Mouse (Mus musculus) fibroblast of lung, adult 2 months (primary cell): ENCODE results near the gene Tlcd1.

ENCODE experiments used
- DNase-seq: peaks from one replicate; pipeline ENCODE4 v3.0.0-alpha.2; 2011; ENCODE audit warnings: low read depth

Gene Tlcd1

DNA sequence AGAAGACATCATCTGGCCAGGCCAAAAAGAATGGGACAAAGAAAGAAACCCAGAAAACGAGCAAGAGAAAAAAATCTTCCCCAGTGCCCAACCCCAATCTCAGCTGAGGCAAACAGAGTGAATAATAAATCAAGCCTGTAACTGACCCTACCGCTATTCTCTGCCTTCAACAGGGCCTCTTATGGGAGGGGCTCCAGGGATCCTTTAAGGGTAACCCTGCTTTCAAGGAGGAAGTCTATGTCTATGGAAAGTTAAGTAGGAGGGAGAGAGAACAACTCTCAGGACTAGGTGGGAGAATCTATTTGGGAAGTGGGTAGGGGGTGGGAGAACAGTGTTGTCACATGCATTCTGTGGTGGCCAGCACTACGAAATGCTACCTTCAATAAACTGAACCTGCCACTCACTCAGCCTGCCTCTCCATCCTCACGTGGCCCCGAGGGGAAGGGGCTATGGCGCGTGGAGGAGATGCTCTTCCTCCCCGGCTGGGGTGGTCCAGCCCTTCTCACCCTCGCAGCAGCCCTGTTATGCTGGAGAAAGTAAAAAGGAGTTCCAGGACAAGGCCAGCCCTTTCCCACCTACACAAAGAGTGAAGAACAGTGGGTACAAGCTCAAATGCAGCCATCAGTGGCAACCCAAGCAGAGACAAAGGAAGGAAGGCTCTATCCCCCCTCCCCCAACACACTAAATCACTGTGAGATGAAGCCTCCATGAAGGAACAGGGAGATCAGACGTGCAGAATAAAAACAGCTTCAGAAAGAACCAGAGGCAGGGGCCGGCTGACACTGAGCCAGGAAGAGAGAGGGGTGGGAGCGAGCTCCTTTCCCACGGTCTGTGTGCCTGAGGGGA, 29.1 kb downstream of the Tlcd1 start:
- DNase-seq: no peak

GRCm38 (mm10) chr11:78207190-78207589, 30.7 kb downstream of the Tlcd1 start:
- DNase-seq: no peak

DNA sequence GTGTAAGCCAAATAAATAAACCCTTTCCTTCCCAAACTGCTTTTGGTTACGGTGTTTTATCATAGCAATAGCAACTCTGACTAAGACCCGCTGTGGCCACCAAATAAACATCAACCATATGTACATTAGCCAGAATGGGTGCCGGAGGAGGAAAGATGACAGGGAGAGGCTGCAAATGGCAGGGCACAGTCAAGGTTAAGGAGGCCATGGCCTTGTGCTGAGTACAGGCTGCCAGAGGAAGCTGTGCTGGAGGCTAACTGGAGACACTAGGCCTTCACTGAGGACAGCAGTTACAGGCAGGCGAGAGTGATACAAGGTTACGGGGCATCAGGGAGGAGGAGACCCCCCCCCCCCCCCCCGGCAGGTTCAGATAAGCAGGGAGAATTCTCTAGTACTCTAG, 33.4 kb downstream of the Tlcd1 start:
- DNase-seq: no peak

GRCm38 (mm10) chr11:78210615-78211014, 34.1 kb downstream of the Tlcd1 start:
- DNase-seq: no peak

- DNase-seq: no peak
Observed at GRCm38 (mm10) chr11:78211513-78211912, 35.0 kb downstream of the Tlcd1 start.

DNA sequence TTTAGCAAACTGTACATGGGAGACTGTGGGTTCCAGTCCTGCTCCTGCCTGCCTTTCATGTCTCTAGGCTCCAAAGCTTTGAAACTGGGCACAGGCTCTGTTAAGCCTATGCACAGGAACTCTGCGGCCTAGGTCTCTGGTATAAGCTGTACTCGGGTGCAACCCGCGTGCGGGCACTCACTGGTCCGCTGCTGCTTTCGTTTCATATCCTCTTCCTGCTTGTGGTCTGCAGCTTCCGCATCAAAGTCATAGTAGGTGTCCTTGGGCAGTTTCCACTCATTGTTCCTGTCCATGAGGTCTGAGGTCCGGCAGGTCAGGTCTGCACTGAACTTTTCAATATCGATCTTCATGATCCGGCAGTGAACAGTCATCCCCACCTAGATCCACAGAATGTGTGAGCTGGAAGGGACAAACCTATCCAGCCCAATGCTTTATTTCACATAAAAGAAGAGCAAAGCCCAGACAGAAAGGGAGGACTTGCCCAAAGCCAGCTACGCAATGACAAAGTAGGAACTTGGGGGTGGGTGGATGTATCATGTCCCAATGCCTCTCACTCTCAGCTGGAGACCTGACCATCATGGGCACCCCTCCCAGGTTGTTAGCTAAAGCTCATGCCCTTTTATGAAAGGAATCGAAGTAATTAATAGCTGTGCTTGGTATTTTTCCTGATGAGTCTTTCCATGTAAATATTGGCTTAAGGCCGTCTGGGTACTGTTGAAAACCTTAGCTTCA, 36.7 kb downstream of the Tlcd1 start:
- no peak for DNase-seq

GRCm38 (mm10) chr11:78215709-78216317, 39.3 kb downstream of the Tlcd1 start:
- no peak for DNase-seq

GRCm38 (mm10) chr11:78223586-78223985, 47.1 kb downstream of the Tlcd1 start:
- no peak for DNase-seq
